8 mouse cellular contexts compared by ENCODE assay signal in genomic region chr15:85831954-85832590, GRCm38 (mm10). TPM values are rescaled to one million over a fixed set of nuclear protein-coding genes. Genes with fewer than 3 reads are reported as not detected.
DNase-seq lines count a peak whose midpoint lies in the region; ATAC-seq lines count a peak whose summit lies in the region.

Ttc38 (plus strand) TSS chr15:85832306.

- H3K9me3 ChIP-seq in hindbrain, embryonic 14.5 days (ENCODE audit: control insufficient read depth, low read length), result no peaks in the 10 kb centered on the region

- 1% methylated on average over 27 of the region's 27 CpGs for WGBS in hindbrain, embryonic 14.5 days

- peak; percentile 74 for DNase-seq in T-cell, adult 2 months (ENCODE audit: low spot score)
- DNase-seq in cerebellum, postnatal 36 days, result peak; percentile 84 to 87
- peak; percentile 81 to 82 for DNase-seq in frontal cortex, postnatal 36 days (ENCODE audit: low spot score in 2 of 2)
- peak; percentile 74 for DNase-seq in hindbrain, embryonic 14.5 days (ENCODE audit: low spot score)
- peak; percentile 83 to 84 for DNase-seq in layer of hippocampus, postnatal 36 days
- peak; percentile 91 for DNase-seq in lung, postnatal 25 days (ENCODE audit: low spot score)
- DNase-seq in retina, embryonic 14.5 days (ENCODE audit: low spot score), result peak; percentile 80
- DNase-seq in thymus, postnatal 36 days, result peak; percentile 82 to 87

- H3K36me3 ChIP-seq in hindbrain, embryonic 14.5 days (replicated peaks; ENCODE audit: control insufficient read depth, insufficient read depth), result no peaks in the 10 kb centered on the region

- H3K4me1 ChIP-seq in hindbrain, embryonic 14.5 days (replicated peaks; ENCODE audit: control insufficient read depth, insufficient read depth, low read length), result no peaks in the 10 kb centered on the region

- peak within 1 kb of the TSS; percentile 39 for H3K4me3 ChIP-seq in hindbrain, embryonic 14.5 days (replicated peaks; ENCODE audit: low read length)

- peak; percentile 90 for ATAC-seq in hindbrain, embryonic 14.5 days (ENCODE audit: low FRiP score)

- H3K9ac ChIP-seq in hindbrain, embryonic 14.5 days, result peak within 1 kb of the TSS; percentile 45

- no peaks in the 10 kb centered on the region for H3K27me3 ChIP-seq in hindbrain, embryonic 14.5 days (ENCODE audit: control insufficient read depth, insufficient read depth, low read length)

- H3K4me2 ChIP-seq in hindbrain, embryonic 14.5 days (replicated peaks), result peak within 1 kb of the TSS; percentile 67

- no peak within 1 kb of the TSS for H3K27ac ChIP-seq in hindbrain, embryonic 14.5 days

RNA-seq across cellular contexts. Expression of gene Ttc38, which starts in this region (rescaled TPM):
- 2.7 and 3.1 TPM in 2 replicates for polyA plus RNA-seq in hindbrain, embryonic 14.5 days (2014; fragmentation: Nextera tagmentation; extraction: Ambion mirVana)
- total RNA-seq in layer of hippocampus, postnatal 36 days (2021), result 1 to 10 TPM; 4.4 to 7.7 TPM
